7 mouse cellular contexts compared by ENCODE assay signal in the genomic region with DNA sequence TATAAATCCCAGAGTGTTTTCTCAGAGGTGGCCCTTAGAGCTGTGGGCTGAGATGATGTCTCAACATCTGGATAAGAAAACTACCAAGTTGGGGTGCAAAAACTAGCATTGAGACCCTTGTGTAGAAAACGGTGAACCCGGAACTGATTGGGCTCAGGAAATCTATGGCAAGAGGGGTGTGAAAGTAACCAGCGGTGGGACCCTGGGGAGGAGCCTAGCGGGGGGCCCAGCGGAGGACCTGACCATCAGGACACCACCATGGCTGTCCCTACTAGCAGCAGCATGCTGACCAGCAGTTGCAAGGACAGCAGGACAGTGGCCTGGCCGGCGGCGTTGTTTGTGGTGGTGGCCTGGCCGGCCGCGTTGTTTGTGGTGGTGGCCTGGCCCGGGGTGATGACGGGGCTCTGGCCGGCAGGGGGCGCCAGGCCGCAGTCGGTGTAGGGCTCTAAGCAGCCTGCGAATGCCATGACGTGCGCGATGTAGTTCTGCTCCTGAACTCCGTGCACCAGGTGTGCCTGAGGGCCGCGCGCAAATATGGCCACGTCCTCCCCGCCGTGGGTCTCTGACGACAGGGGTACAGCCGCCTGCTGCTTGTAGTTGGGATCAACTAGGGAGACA. TPM values are rescaled to one million over a fixed set of nuclear protein-coding genes. Genes with fewer than 3 reads are reported as not detected.
DNase-seq lines count a peak whose midpoint lies in the region; ATAC-seq and TF ChIP-seq lines count a peak whose summit lies in the region.

No protein-coding gene starts in this region.

- no peaks in the 10 kb centered on the region for H3K36me3 ChIP-seq in hindbrain, embryonic 16.5 days (ENCODE audit: control insufficient read depth, insufficient read depth, low read length)
- H3K36me3 ChIP-seq in megakaryocyte, embryonic 14.5 days (replicated peaks; ENCODE audit: low read length) = no peaks in the 10 kb centered on the region

- peak; percentile 72 to 89 for DNase-seq in adrenal gland, adult (ENCODE audit: inconsistent age in 2 of 2, low spot score in 1 of 2)
- peak; percentile 40 to 48 for DNase-seq in cerebellum, postnatal 36 days
- peak; percentile 27 to 39 for DNase-seq in gastrocnemius, adult 8-10 months (ENCODE audit: low spot score in 2 of 2)
- DNase-seq in left cerebral cortex, adult 2 months (ENCODE audit: extremely low spot score in 1 of 2, low spot score in 2 of 2) = peak; percentile 18 to 49
- DNase-seq in skeletal muscle tissue, adult 2 months (ENCODE audit: low read depth, low spot score) = peak; percentile 18

- no peak overlapping the region for H3K4me3 ChIP-seq in hindbrain, embryonic 16.5 days (ENCODE audit: low read length)
- no peak overlapping the region for H3K4me3 ChIP-seq in left cerebral cortex, adult 2 months
- peak overlapping the region; percentile 78 for H3K4me3 ChIP-seq in megakaryocyte, embryonic 14.5 days (replicated peaks)

- peak; percentile 72; the same call in 1 of the 2 replicates for ATAC-seq in hindbrain, embryonic 16.5 days

- no peaks in the 10 kb centered on the region for H3K4me1 ChIP-seq in hindbrain, embryonic 16.5 days (ENCODE audit: control insufficient read depth, insufficient read depth, low read depth, low read length)
- peaks cover 12% of the 10 kb centered on the region; the same call in 1 of the 2 replicates for H3K4me1 ChIP-seq in megakaryocyte, embryonic 14.5 days

- H3K4me2 ChIP-seq in hindbrain, embryonic 16.5 days (ENCODE audit: low read length) = peak overlapping the region; percentile 21; the same call in 1 of the 2 replicates

- no peak overlapping the region for H3K27ac ChIP-seq in hindbrain, embryonic 16.5 days (ENCODE audit: low read depth, low read length)
- no peak overlapping the region for H3K27ac ChIP-seq in left cerebral cortex, adult 2 months

- intact Hi-C loops in left cerebral cortex, adult 2 months (cut with DNase I) = loop anchor here (1.0 kb wide), 1 partner anchor 87 kb away; no protein-coding TSS in a partner anchor

- WGBS in hindbrain, embryonic 16.5 days = 12% methylated on average over 28 of the region's 30 CpGs

- peak; percentile 71 for TF ChIP-seq CTCF in left cerebral cortex, adult 2 months (IDR thresholded peaks at IDR 0.05)

- no peak overlapping the region for H3K9ac ChIP-seq in hindbrain, embryonic 16.5 days (ENCODE audit: low read depth, low read length)

- no peaks in the 10 kb centered on the region for H3K9me3 ChIP-seq in hindbrain, embryonic 16.5 days (ENCODE audit: control insufficient read depth, low read length)
- H3K9me3 ChIP-seq in megakaryocyte, embryonic 14.5 days = no peaks in the 10 kb centered on the region

- no peaks in the 10 kb centered on the region for H3K27me3 ChIP-seq in hindbrain, embryonic 16.5 days (replicated peaks; ENCODE audit: control insufficient read depth, insufficient read depth, low read length)
- peaks cover 77% of the 10 kb centered on the region for H3K27me3 ChIP-seq in megakaryocyte, embryonic 14.5 days (replicated peaks)

RNA-seq across cellular contexts. Expression of a gene that starts 2.9 kb away (rescaled TPM):
- not detected for total RNA-seq in gastrocnemius, adult 8-10 months (2022)
- not detected in 2 replicates for polyA plus RNA-seq in hindbrain, embryonic 16.5 days (2015; fragmentation: Nextera tagmentation; extraction: Ambion mirVana)
- total RNA-seq in left cerebral cortex, adult 2 months (2021) = not detected
- not detected in 2 replicates for polyA plus RNA-seq in megakaryocyte, embryonic 14.5 days (2012; ENCODE audit: insufficient read depth, low replicate concordance)

RNA-seq across cellular contexts. Expression of a gene that starts 8.7 kb away (rescaled TPM):
- not detected for total RNA-seq in gastrocnemius, adult 8-10 months (2022)
- polyA plus RNA-seq in hindbrain, embryonic 16.5 days (2015; fragmentation: Nextera tagmentation; extraction: Ambion mirVana) = not detected in 2 replicates
- total RNA-seq in left cerebral cortex, adult 2 months (2021) = not detected
- polyA plus RNA-seq in megakaryocyte, embryonic 14.5 days (2012; ENCODE audit: insufficient read depth, low replicate concordance) = not detected in 2 replicates

RNA-seq across cellular contexts. Expression of a gene that starts 26.3 kb away (rescaled TPM):
- not detected for total RNA-seq in gastrocnemius, adult 8-10 months (2022)
- 0.09 TPM in 2 replicates for polyA plus RNA-seq in hindbrain, embryonic 16.5 days (2015; fragmentation: Nextera tagmentation; extraction: Ambion mirVana)
- total RNA-seq in left cerebral cortex, adult 2 months (2021) = not detected
- polyA plus RNA-seq in megakaryocyte, embryonic 14.5 days (2012; ENCODE audit: insufficient read depth, low replicate concordance) = not detected in 2 replicates

RNA-seq across cellular contexts. Expression of a gene that starts 57.9 kb away (rescaled TPM):
- total RNA-seq in gastrocnemius, adult 8-10 months (2022) = not detected
- polyA plus RNA-seq in hindbrain, embryonic 16.5 days (2015; fragmentation: Nextera tagmentation; extraction: Ambion mirVana) = 34.9 and 40.2 TPM in 2 replicates
- 10 to 100 TPM in 1 of 2 experiments, 1 to 10 TPM in 1; 7.1 to 13.4 TPM for total RNA-seq in left cerebral cortex, adult 2 months (2021)
- not detected in 2 replicates for polyA plus RNA-seq in megakaryocyte, embryonic 14.5 days (2012; ENCODE audit: insufficient read depth, low replicate concordance)

Comparison
In these comparisons a context has a peak if more than half of its experiments do, and no peak if none do; other contexts are left out.
1. DNase-seq: peak in every context shown above with its lines; median percentile 80 in adrenal gland, adult; 44 in cerebellum, postnatal 36 days; 34 in left cerebral cortex, adult 2 months; 33 in gastrocnemius, adult 8-10 months; 18 in skeletal muscle tissue, adult 2 months.